Mouse (Mus musculus) left cerebral cortex, postnatal 14 days (tissue): ENCODE data around the gene Abr. TPM values are rescaled to one million over a fixed set of nuclear protein-coding genes. Genes with fewer than 3 reads are reported as not detected.

Experiments
- DNase-seq, 2 experiments: peaks; one replicate each; pipeline ENCODE4 v3.0.0; 2021 to 2022; ENCODE audit warnings: low spot score in 2 of 2, mixed read lengths in 1 of 2
- intact Hi-C: fragments of 180-260 bp; cut with DNase I; formaldehyde crosslinking; loops from one replicate; pipeline ENCODE4 v1.15.1; 2025
- total RNA-seq, 2 experiments: library from RNA; stranded (reverse); gene quantifications; 2 replicates each; pipeline ENCODE4 v1.2.3; 2021

Abr gene
- total RNA-seq, 2 experiments from 2014 or later = 424 to 443 TPM

- intact Hi-C loops = no loop called here
- DNase-seq = no peak
Measured at GRCm38 (mm10) chr11:76370491-76370890, 251.6 kb downstream of the Abr start.

Other genes starting within 250 kb of the Abr start
- gene Nxn, start 223.2 kb downstream of the Abr start, total RNA-seq = 10 to 100 TPM; 10.1 to 12.2 TPM
- gene Timm22, start 215.4 kb downstream of the Abr start, total RNA-seq = 10 to 100 TPM; 38.0 to 40.1 TPM
- 1 to 10 TPM; 3.4 to 4.2 TPM for gene Bhlha9, start 50.2 kb upstream of the Abr start, total RNA-seq
- gene Trarg1, start 57.5 kb upstream of the Abr start, total RNA-seq = under 1 TPM; 0.61 to 0.75 TPM
- gene Gosr1, start 141.3 kb upstream of the Abr start, total RNA-seq = 10 to 100 TPM; 43.2 to 46.4 TPM
- 10 to 100 TPM; 63.4 to 64.6 TPM for gene Cpd, start 224.7 kb upstream of the Abr start, total RNA-seq